Mouse (Mus musculus) heart, embryonic 10.5 days (tissue): ENCODE results near the gene E430018J23Rik. TPM values are rescaled to one million over a fixed set of nuclear protein-coding genes. Genes with fewer than 3 reads are reported as not detected.
A peak's percentile ranks its signal among the peaks of the same experiment; 100 is the strongest.
"Not testable (repeated sequence)": the region's sequence is repeated elsewhere in the genome, so short reads cannot be mapped to it uniquely, and the experiment has no call there.

ENCODE experiments used
- DNase-seq: peaks from one replicate; pipeline ENCODE4 v3.0.0-alpha.2; 2017; ENCODE audit warnings: low spot score
- H3K27ac ChIP-seq: fragments of 300-500 bp; sonication (generic); 2 replicates; pipeline ENCODE4 v1.5.1; 2016; ENCODE audit warnings: mild to moderate bottlenecking
- H3K27me3 ChIP-seq: fragments of 300-500 bp; sonication (generic); 2 replicates; pipeline ENCODE4 v1.6.1; 2016; ENCODE audit warnings: mild to moderate bottlenecking; ENCODE audit not compliant: poor library complexity, insufficient read depth, severe bottlenecking
- H3K36me3 ChIP-seq: fragments of 300-500 bp; sonication (generic); 2 replicates; pipeline ENCODE4 v1.6.1; 2016; ENCODE audit warnings: mild to moderate bottlenecking, moderate library complexity
- H3K4me1 ChIP-seq: fragments of 300-500 bp; sonication (generic); 2 replicates; pipeline ENCODE4 v1.6.1; 2016; ENCODE audit warnings: mild to moderate bottlenecking
- H3K4me3 ChIP-seq: fragments of 300-500 bp; sonication (generic); 2 replicates; pipeline ENCODE4 v1.5.1; 2016; ENCODE audit warnings: mild to moderate bottlenecking, moderate library complexity
- H3K9me3 ChIP-seq: fragments of 300-500 bp; sonication (generic); 2 replicates; pipeline ENCODE4 v1.6.1; 2016; ENCODE audit warnings: mild to moderate bottlenecking, moderate library complexity
- WGBS: fragments of 180-500 bp; shearing (Covaris S2); methylation state at CpG from one replicate; pipeline ENCODE4 v1.1.7; 2016; 5-methylcytosine and 5-hydroxymethylcytosine counted together
- polyA plus RNA-seq: library from polyadenylated mRNA; unstranded; fragments of >200 nt; fragmentation: Nextera tagmentation; extraction: Ambion mirVana; gene quantifications from 2 replicates; pipeline ENCODE4 v1.2.1, GENCODE M21; 2016

The E430018J23Rik gene
- polyA plus RNA-seq, 1 experiment from 2014 or later, result 5.5 TPM

DNA sequence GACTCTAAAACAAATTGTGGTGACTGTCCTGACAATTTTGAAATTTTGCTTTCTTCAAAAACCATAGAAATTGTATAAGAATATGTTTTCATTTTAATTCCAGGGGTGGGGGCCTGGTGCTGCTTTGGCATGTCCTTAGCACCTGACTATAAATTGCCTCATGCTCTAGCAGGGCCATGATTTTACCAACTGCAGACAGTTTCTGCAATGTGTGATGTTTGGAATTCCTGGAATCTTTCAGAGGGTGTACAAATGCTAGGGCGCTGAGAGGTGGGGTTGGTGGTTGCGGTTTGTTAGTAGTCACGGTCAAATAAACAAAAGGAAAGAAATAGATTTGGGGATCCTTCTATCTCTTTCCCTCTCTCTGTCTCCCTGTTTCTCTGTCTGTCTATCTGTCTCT, 27.2 kb downstream of the E430018J23Rik start:
- 65% methylated on average over 3 of the region's 3 CpGs for WGBS
- 0 out of 2 replicates have a peak, but pooled peaks cover under 1% of the 10 kb centered on the region for H3K36me3 ChIP-seq
- H3K9me3 ChIP-seq, result no peaks in the 10 kb centered on the region

GRCm38 (mm10) chr7:127364166-127364565, 29.3 kb downstream of the E430018J23Rik start:
- H3K9me3 ChIP-seq, result no peaks in the 10 kb centered on the region
- no peak overlapping the region for H3K27ac ChIP-seq
- peak; percentile 25 for DNase-seq
- peak overlapping the region; percentile 66 for H3K4me3 ChIP-seq
- 52% methylated on average over 4 of the region's 4 CpGs for WGBS
- peaks cover 45% of the 10 kb centered on the region for H3K27me3 ChIP-seq
- peaks cover 7% of the 10 kb centered on the region for H3K4me1 ChIP-seq
- H3K36me3 ChIP-seq, result no peaks in the 10 kb centered on the region

More for the DNA sequence above, 27.2 kb downstream of the E430018J23Rik start:
- Histone ChIP-seq H3K4me1 (peaks cover 7% of the 10 kb centered on the region), H3K4me3 (no peak overlapping the region), H3K27me3 (peaks cover 30% of the 10 kb centered on the region), H3K27ac (no peak overlapping the region)
- no peak for DNase-seq

- 1% methylated on average over 24 of the region's 24 CpGs for WGBS
- H3K4me3 ChIP-seq, result peak overlapping the region; percentile 66
- H3K9me3 ChIP-seq, result no peaks in the 10 kb centered on the region
- H3K36me3 ChIP-seq, result no peaks in the 10 kb centered on the region
- H3K27ac ChIP-seq, result peak overlapping the region; percentile 60; the same call in 1 of the 2 replicates
- H3K27me3 ChIP-seq, result peaks cover 48% of the 10 kb centered on the region
- H3K4me1 ChIP-seq, result peaks cover 7% of the 10 kb centered on the region
- DNase-seq, result peak; percentile 76
Observed at GRCm38 (mm10) chr7:127363475-127363921, 29.9 kb downstream of the E430018J23Rik start.

- H3K9me3 ChIP-seq, H3K4me1 ChIP-seq, DNase-seq, H3K27ac ChIP-seq, H3K36me3 ChIP-seq: not testable (repeated sequence)
- Histone ChIP-seq H3K4me3 (peak overlapping the region; percentile 29; the same call in 1 of the 2 replicates), H3K27me3 (peaks cover 51% of the 10 kb centered on the region)
- 28% methylated on average over 13 of the region's 13 CpGs for WGBS
Observed at GRCm38 (mm10) chr7:127362418-127362817, 31.0 kb downstream of the E430018J23Rik start.

GRCm38 (mm10) chr7:127361449-127361848, 32.0 kb downstream of the E430018J23Rik start:
- Histone ChIP-seq H3K27me3 (peaks cover 51% of the 10 kb centered on the region), H3K4me3 (no peak overlapping the region), H3K4me1 (peaks cover 7% of the 10 kb centered on the region), H3K36me3 (no peaks in the 10 kb centered on the region), H3K27ac (no peak overlapping the region), H3K9me3 (no peaks in the 10 kb centered on the region)
- no peak for DNase-seq
- 53% methylated on average over 12 of the region's 13 CpGs for WGBS

DNA sequence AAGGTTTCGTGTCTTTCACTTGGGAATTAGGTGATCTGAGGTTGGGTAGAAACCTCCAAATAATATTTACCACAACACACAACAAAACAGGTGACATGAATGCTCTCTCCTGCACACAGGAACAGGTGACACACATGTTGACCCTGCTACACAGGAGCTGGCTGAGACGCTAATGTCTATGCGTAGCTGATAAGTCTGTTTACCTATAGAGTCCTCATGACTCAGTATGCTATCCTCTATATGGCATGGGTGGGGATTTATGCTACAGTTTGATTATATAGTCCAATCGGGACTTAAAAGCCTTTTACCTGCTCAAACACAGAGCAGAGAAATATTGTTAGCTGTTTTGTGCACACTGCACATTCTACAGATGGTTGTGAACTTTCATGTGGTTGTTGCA, 33.2 kb downstream of the E430018J23Rik start:
- H3K4me3 ChIP-seq, result no peak overlapping the region
- no peaks in the 10 kb centered on the region for H3K36me3 ChIP-seq
- H3K27ac ChIP-seq, result no peak overlapping the region
- 70% methylated on average over 4 of the region's 4 CpGs for WGBS
- H3K4me1 ChIP-seq, result peaks cover 7% of the 10 kb centered on the region
- H3K9me3 ChIP-seq, result no peaks in the 10 kb centered on the region
- no peak for DNase-seq
- H3K27me3 ChIP-seq, result peaks cover 46% of the 10 kb centered on the region

GRCm38 (mm10) chr7:127358472-127358871, 35.0 kb downstream of the E430018J23Rik start:
- Histone ChIP-seq H3K4me3 (no peak overlapping the region), H3K27me3 (peaks cover 30% of the 10 kb centered on the region), H3K36me3 (no peaks in the 10 kb centered on the region), H3K9me3 (no peaks in the 10 kb centered on the region), H3K27ac (no peak overlapping the region), H3K4me1 (peaks cover 2% of the 10 kb centered on the region)
- no peak for DNase-seq
- 64% methylated on average over 4 of the region's 4 CpGs for WGBS

GRCm38 (mm10) chr7:127357871-127358270, 35.6 kb downstream of the E430018J23Rik start:
- 73% methylated on average over 2 of the region's 2 CpGs for WGBS
- no peak overlapping the region for H3K27ac ChIP-seq
- DNase-seq, result no peak
- peaks cover 27% of the 10 kb centered on the region for H3K27me3 ChIP-seq
- no peaks in the 10 kb centered on the region for H3K9me3 ChIP-seq
- H3K36me3 ChIP-seq, result no peaks in the 10 kb centered on the region
- no peak overlapping the region for H3K4me3 ChIP-seq
- no peaks in the 10 kb centered on the region for H3K4me1 ChIP-seq

- Histone ChIP-seq H3K27ac (no peak overlapping the region), H3K9me3 (no peaks in the 10 kb centered on the region), H3K4me1 (no peaks in the 10 kb centered on the region), H3K4me3 (no peak overlapping the region), H3K36me3 (no peaks in the 10 kb centered on the region), H3K27me3 (peaks cover 16% of the 10 kb centered on the region)
- no peak for DNase-seq
- WGBS, result 65% methylated on average over 3 of the region's 3 CpGs
Observed at GRCm38 (mm10) chr7:127355796-127356195, 37.6 kb downstream of the E430018J23Rik start.

DNA sequence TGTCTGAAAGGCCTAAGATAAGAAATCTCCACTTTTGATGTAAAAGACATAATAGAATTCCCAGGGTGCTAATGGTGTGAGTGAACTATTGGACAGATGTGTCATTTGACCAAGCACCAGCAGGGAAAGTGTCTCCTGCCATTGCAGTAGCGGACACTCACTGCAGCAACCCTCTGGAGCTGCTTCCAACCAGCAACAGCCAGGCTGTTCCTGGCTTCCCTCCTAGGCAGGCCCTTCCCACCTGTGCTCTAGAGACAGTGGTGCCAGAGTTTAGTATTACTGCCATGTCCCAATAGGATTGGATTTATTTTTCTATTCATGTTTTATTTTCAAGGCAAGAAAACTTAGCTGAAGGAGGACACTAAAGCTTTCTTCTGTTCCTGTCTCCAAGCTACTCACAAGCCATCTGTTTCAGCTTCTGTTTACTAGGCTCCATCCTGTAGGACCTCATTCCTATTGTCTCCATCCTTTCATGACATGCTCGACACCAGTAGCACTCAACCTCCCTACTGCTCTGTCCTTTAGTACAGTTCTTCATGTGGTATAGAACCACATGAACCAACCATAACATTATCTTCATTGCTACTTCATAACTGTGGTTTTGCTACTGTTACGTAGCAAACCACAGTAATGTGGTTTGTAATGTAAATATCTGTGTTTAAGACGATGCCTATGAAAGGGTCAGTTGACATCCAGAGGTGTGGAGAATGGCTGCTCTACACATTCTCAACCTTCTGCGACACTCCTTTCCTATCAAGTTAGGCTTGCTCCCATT, 42.0 kb downstream of the E430018J23Rik start:
- no peaks in the 10 kb centered on the region for H3K9me3 ChIP-seq

GRCm38 (mm10) chr7:127346676-127347075, 46.8 kb downstream of the E430018J23Rik start:
- Histone ChIP-seq H3K4me1 (peaks cover 40% of the 10 kb centered on the region), H3K27me3 (no peaks in the 10 kb centered on the region), H3K27ac (peak overlapping the region; percentile 98), H3K4me3 (peak overlapping the region; percentile 93), H3K36me3 (peaks cover 24% of the 10 kb centered on the region), H3K9me3 (no peaks in the 10 kb centered on the region)
- no peak for DNase-seq
- 4% methylated on average over 8 of the region's 8 CpGs for WGBS

More for the DNA sequence above, 42.0 kb downstream of the E430018J23Rik start:
- Histone ChIP-seq H3K27me3 (no peaks in the 10 kb centered on the region), H3K4me3 (no peak overlapping the region), H3K36me3 (no peaks in the 10 kb centered on the region), H3K27ac (no peak overlapping the region), H3K4me1 (peaks cover 8% of the 10 kb centered on the region)
- 78% methylated on average over 5 of the region's 5 CpGs for WGBS
- no peak for DNase-seq

GRCm38 (mm10) chr7:127345512-127346325, 47.7 kb downstream of the E430018J23Rik start, which contains the start of gene Zfp768:
Gene Zfp768 (minus strand): TSS chr7:127345589.
- Histone ChIP-seq H3K27ac (peak within 1 kb of the TSS; percentile 98), H3K27me3 (no peaks in the 10 kb centered on the region), H3K4me3 (peak within 1 kb of the TSS; percentile 93), H3K36me3 (peaks cover 32% of the 10 kb centered on the region), H3K9me3 (no peaks in the 10 kb centered on the region), H3K4me1 (peaks cover 40% of the 10 kb centered on the region)
- peak; percentile 97 for DNase-seq
- WGBS, result under 1% methylated on average over 75 of the region's 76 CpGs

GRCm38 (mm10) chr7:127345092-127345491, 48.3 kb downstream of the E430018J23Rik start:
- under 1% methylated on average over 42 of the region's 42 CpGs for WGBS
- no peaks in the 10 kb centered on the region for H3K9me3 ChIP-seq
- peak; percentile 89 for DNase-seq

More at GRCm38 (mm10) chr7:127345092-127345491, 48.3 kb downstream of the E430018J23Rik start:
- Histone ChIP-seq H3K27me3 (no peaks in the 10 kb centered on the region), H3K4me1 (peaks cover 40% of the 10 kb centered on the region), H3K36me3 (peaks cover 32% of the 10 kb centered on the region), H3K27ac (peak overlapping the region; percentile 98), H3K4me3 (peak overlapping the region; percentile 93)
